Mouse (Mus musculus): ENCODE measurements around the gene Pld6.

DNA sequence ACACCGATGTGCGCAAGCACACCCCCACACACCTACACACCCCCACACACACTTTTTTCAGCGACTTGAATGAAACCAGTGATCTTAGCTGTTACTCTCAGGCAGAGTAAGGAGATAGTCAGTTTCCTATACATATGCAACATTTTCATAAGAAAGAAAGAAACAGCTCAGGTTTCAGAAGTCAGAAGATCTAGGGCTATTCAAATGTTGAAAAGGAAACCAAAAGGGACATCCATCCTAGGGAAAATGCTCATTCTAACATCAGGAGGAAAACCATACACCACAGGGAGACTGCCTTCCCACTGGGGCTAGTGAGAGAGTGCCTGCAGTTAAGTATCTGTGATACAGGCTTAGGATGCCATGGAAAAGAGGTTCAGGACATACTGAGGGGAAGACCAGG is 34.2 kb upstream of the Pld6 start:
- no peak for TF ChIP-seq CTCF (conservative IDR thresholded peaks at IDR 0.05 in 1 of 2, IDR thresholded peaks at IDR 0.05 in 1 of 2; ENCODE audit: low read depth in 2 of 2, low read length in 2 of 2)
- no peak for TF ChIP-seq MAFK (IDR thresholded peaks at IDR 0.05; ENCODE audit: insufficient replicate concordance, low read length)
- TF ChIP-seq JUND (conservative IDR thresholded peaks at IDR 0.05; ENCODE audit: low read depth, low read length): no peak
- no peak for TF ChIP-seq HCFC1 (IDR thresholded peaks at IDR 0.05; ENCODE audit: low read depth, low read length)
- no peak for TF ChIP-seq MXI1 (IDR thresholded peaks at IDR 0.05; ENCODE audit: low read depth, low read length)
